Mouse (Mus musculus) embryonic facial prominence, embryonic 14.5 days (tissue): ENCODE measurements at regions not wholly inside any gene's neighbourhood (a gene's known extent, or its start where the extent isn't known, plus 50 kb on each side); places are given as distances from the start of the nearest gene placed in this dataset.

Experiments used
- ATAC-seq: fragments of 200-750 bp; cut with Nextera tagmentation; 2 replicates; pipeline ENCODE4 v1.8.0; 2017; ENCODE audit warnings: low read depth, moderate number of reproducible peaks, moderate TSS enrichment
- DNase-seq: peaks from one replicate; pipeline ENCODE4 v3.0.0-alpha.2; 2015; ENCODE audit warnings: low spot score
- H3K27ac ChIP-seq: fragments of 300-500 bp; sonication (generic); replicated peaks from 2 replicates; pipeline ENCODE4 v1.5.1; 2014; ENCODE audit warnings: low read depth, mild to moderate bottlenecking, low read length, moderate library complexity
- H3K27me3 ChIP-seq: fragments of 300-500 bp; sonication (generic); replicated peaks from 2 replicates; pipeline ENCODE4 v1.6.1; 2014; ENCODE audit warnings: low read length; ENCODE audit not compliant: control insufficient read depth, insufficient read depth
- H3K36me3 ChIP-seq: fragments of 300-500 bp; sonication (generic); 2 replicates; pipeline ENCODE4 v1.6.1; 2014; ENCODE audit warnings: low read length, mixed read lengths; ENCODE audit not compliant: control insufficient read depth, insufficient read depth
- H3K4me1 ChIP-seq: fragments of 300-500 bp; sonication (generic); 2 replicates; pipeline ENCODE4 v1.6.1; 2014; ENCODE audit warnings: antibody characterized with exemption, low read length; ENCODE audit not compliant: control insufficient read depth, insufficient read depth
- H3K4me2 ChIP-seq: fragments of 300-500 bp; sonication (generic); 2 replicates; pipeline ENCODE4 v1.6.1; 2014; ENCODE audit warnings: low read depth, mild to moderate bottlenecking, low read length, moderate library complexity, mixed read lengths
- H3K4me3 ChIP-seq: fragments of 300-500 bp; sonication (generic); 2 replicates; pipeline ENCODE4 v1.5.1; 2014; ENCODE audit warnings: low read depth, mild to moderate bottlenecking, low read length
- H3K9ac ChIP-seq: fragments of 300-500 bp; sonication (generic); 2 replicates; pipeline ENCODE4 v1.6.1; 2014; ENCODE audit warnings: low read depth, mild to moderate bottlenecking, low read length, moderate library complexity, mixed read lengths
- H3K9me3 ChIP-seq: fragments of 300-500 bp; sonication (generic); 2 replicates; pipeline ENCODE4 v1.6.1; 2016; ENCODE audit warnings: low read length; ENCODE audit not compliant: control insufficient read depth
- WGBS: fragments of 180-500 bp; shearing (Covaris S2); extraction: QIAGEN DNeasy Blood & Tissue Kit; methylation state at CpG from one replicate; pipeline ENCODE4 v1.1.7; 2014; 5-methylcytosine and 5-hydroxymethylcytosine counted together

- no peak overlapping the region for H3K4me2 ChIP-seq
- no peak for ATAC-seq
- no peak overlapping the region for H3K4me3 ChIP-seq
- H3K27me3 ChIP-seq: no peaks in the 10 kb centered on the region
- no peak overlapping the region for H3K9ac ChIP-seq
- 46% methylated on average over 5 of the region's 5 CpGs for WGBS
- no peak for DNase-seq
- H3K27ac ChIP-seq: no peak overlapping the region
- H3K9me3 ChIP-seq: no peaks in the 10 kb centered on the region
- 0 out of 2 replicates have a peak, but pooled peaks cover 3% of the 10 kb centered on the region for H3K4me1 ChIP-seq
- H3K36me3 ChIP-seq: no peaks in the 10 kb centered on the region
These were observed 278.1 kb downstream of the Tox3 start for GRCm38 (mm10) chr8:90070006-90070405.

GRCm38 (mm10) chr8:90069411-90069993 lies 278.6 kb downstream of the Tox3 start:
- no peak overlapping the region for H3K4me2 ChIP-seq
- H3K4me3 ChIP-seq: no peak overlapping the region
- 0 out of 2 replicates have a peak, but pooled peaks cover 3% of the 10 kb centered on the region for H3K4me1 ChIP-seq
- no peak overlapping the region for H3K27ac ChIP-seq
- 16% methylated on average over 10 of the region's 10 CpGs for WGBS
- DNase-seq: peak; percentile 71
- no peaks in the 10 kb centered on the region for H3K36me3 ChIP-seq
- no peaks in the 10 kb centered on the region for H3K27me3 ChIP-seq
- ATAC-seq: no peak
- H3K9me3 ChIP-seq: no peaks in the 10 kb centered on the region
- H3K9ac ChIP-seq: no peak overlapping the region

- Histone ChIP-seq H3K36me3 (no peaks in the 10 kb centered on the region), H3K27ac (no peak overlapping the region), H3K4me2 (no peak overlapping the region), H3K4me3 (no peak overlapping the region), H3K4me1 (peaks cover 6% of the 10 kb centered on the region; the same call in 1 of the 2 replicates), H3K9me3 (no peaks in the 10 kb centered on the region), H3K9ac (no peak overlapping the region), H3K27me3 (no peaks in the 10 kb centered on the region)
- no peak for DNase-seq
- no peak for ATAC-seq
- 73% methylated on average over 4 of the region's 4 CpGs for WGBS
These were observed 279.7 kb downstream of the Tox3 start for GRCm38 (mm10) chr8:90068441-90068840.

- 0 out of 2 replicates have a peak, but pooled peaks have one; percentile 22 for ATAC-seq
- Histone ChIP-seq H3K9ac (no peak overlapping the region), H3K4me2 (no peak overlapping the region), H3K9me3 (no peaks in the 10 kb centered on the region), H3K27ac (no peak overlapping the region), H3K4me1 (peaks cover 3% of the 10 kb centered on the region; the same call in 1 of the 2 replicates), H3K4me3 (no peak overlapping the region), H3K27me3 (no peaks in the 10 kb centered on the region), H3K36me3 (no peaks in the 10 kb centered on the region)
- 48% methylated on average over 6 of the region's 6 CpGs for WGBS
- DNase-seq: peak; percentile 61
These were observed 283.8 kb downstream of the Tox3 start for GRCm38 (mm10) chr8:90064381-90064780.

- Histone ChIP-seq H3K4me2 (no peak overlapping the region), H3K9ac (no peak overlapping the region), H3K36me3 (no peaks in the 10 kb centered on the region), H3K4me1 (peaks cover 3% of the 10 kb centered on the region; the same call in 1 of the 2 replicates), H3K27me3 (no peaks in the 10 kb centered on the region), H3K9me3 (no peaks in the 10 kb centered on the region), H3K27ac (no peak overlapping the region), H3K4me3 (no peak overlapping the region)
- DNase-seq (no peak), ATAC-seq (no peak)
- WGBS: 100% methylated on average over 1 of the region's 1 CpGs
These were observed 284.9 kb downstream of the Tox3 start for GRCm38 (mm10) chr8:90063291-90063690.

- 83% methylated on average over 9 of the region's 9 CpGs for WGBS
These were observed 289.4 kb downstream of the Tox3 start for GRCm38 (mm10) chr8:90058631-90059166.

GRCm38 (mm10) chr8:90056331-90056730 lies 291.8 kb downstream of the Tox3 start:
- Histone ChIP-seq H3K4me1 (no peaks in the 10 kb centered on the region), H3K36me3 (no peaks in the 10 kb centered on the region), H3K9me3 (no peaks in the 10 kb centered on the region), H3K27me3 (no peaks in the 10 kb centered on the region), H3K9ac (no peak overlapping the region), H3K4me2 (no peak overlapping the region), H3K4me3 (no peak overlapping the region), H3K27ac (no peak overlapping the region)
- DNase-seq: no peak
- 83% methylated on average over 1 of the region's 1 CpGs for WGBS
- ATAC-seq: no peak

More at GRCm38 (mm10) chr8:90058631-90059166, 289.4 kb downstream of the Tox3 start:
- no peaks in the 10 kb centered on the region for H3K9me3 ChIP-seq
- H3K27me3 ChIP-seq: no peaks in the 10 kb centered on the region
- no peaks in the 10 kb centered on the region for H3K36me3 ChIP-seq
- H3K4me3 ChIP-seq: no peak overlapping the region
- DNase-seq (peak; percentile 14), ATAC-seq (no peak)
- H3K4me2 ChIP-seq: no peak overlapping the region
- no peak overlapping the region for H3K9ac ChIP-seq
- no peaks in the 10 kb centered on the region for H3K4me1 ChIP-seq
- no peak overlapping the region for H3K27ac ChIP-seq

GRCm38 (mm10) chr8:90046779-90047178 lies 301.4 kb downstream of the Tox3 start:
- ATAC-seq (no peak), DNase-seq (no peak)
- H3K27ac ChIP-seq: no peak overlapping the region
- H3K9me3 ChIP-seq: no peaks in the 10 kb centered on the region
- WGBS: 71% methylated on average over 9 of the region's 9 CpGs
- no peaks in the 10 kb centered on the region for H3K27me3 ChIP-seq
- no peak overlapping the region for H3K9ac ChIP-seq
- H3K4me2 ChIP-seq: no peak overlapping the region
- no peaks in the 10 kb centered on the region for H3K4me1 ChIP-seq
- no peaks in the 10 kb centered on the region for H3K36me3 ChIP-seq
- H3K4me3 ChIP-seq: no peak overlapping the region

- DNase-seq: no peak
- Histone ChIP-seq H3K36me3 (no peaks in the 10 kb centered on the region), H3K27ac (no peak overlapping the region), H3K4me3 (no peak overlapping the region), H3K4me2 (no peak overlapping the region), H3K9ac (no peak overlapping the region), H3K4me1 (no peaks in the 10 kb centered on the region), H3K9me3 (0 out of 2 replicates have a peak, but pooled peaks cover 6% of the 10 kb centered on the region), H3K27me3 (no peaks in the 10 kb centered on the region)
- 64% methylated on average over 3 of the region's 3 CpGs for WGBS
- ATAC-seq: no peak
These were observed 311.7 kb downstream of the Tox3 start for GRCm38 (mm10) chr8:90036436-90036835.
